Mouse (Mus musculus): ENCODE measurements around the gene Fam187b.

GRCm38 (mm10) chr7:30971901-30972300 is 1.7 kb upstream of the Fam187b start:
- TF ChIP-seq POLR2AphosphoS2 (IDR thresholded peaks at IDR 0.05; ENCODE audit: insufficient read length, low read depth) = no peak
- no peak for TF ChIP-seq TCF12 (IDR thresholded peaks at IDR 0.05; ENCODE audit: insufficient read depth, poor library complexity, severe bottlenecking)
